Mouse (Mus musculus): ENCODE measurements around the gene Itih1. TPM values are rescaled to one million over a fixed set of nuclear protein-coding genes. Genes with fewer than 3 reads are reported as not detected.

Gene Itih1
- total RNA-seq (2012; rRNA removed), result 0.04 TPM in 1 of 2 replicates, not detected in the other

GRCm38 (mm10) chr14:30943038-30943437 is at the start of gene Itih1:
Itih1 (minus strand) TSS chr14:30943289.
- no peak within 1 kb of the TSS for H3K9ac ChIP-seq (ENCODE audit: insufficient read depth, low read depth, low read length, poor library complexity, severe bottlenecking)
- H3K27ac ChIP-seq (ENCODE audit: insufficient read depth, low read depth, low read length, poor library complexity, severe bottlenecking), result no peak within 1 kb of the TSS
- no peaks in the 10 kb centered on the region for H3K9me3 ChIP-seq (ENCODE audit: control insufficient read depth, insufficient read depth, low read depth, low read length)
- in situ Hi-C loops (cut with MboI; ENCODE audit: low sequenced_read_pairs in 2 of 2, unreplicated experiment in 2 of 2), result no loop called here
- DNase-seq (ENCODE audit: low read depth, low spot score), result no peak
- TF ChIP-seq CHD2 (IDR thresholded peaks at IDR 0.05; ENCODE audit: low read depth, low read length) (no peak), ZNF384 (IDR thresholded peaks at IDR 0.05; ENCODE audit: low read depth, low read length) (no peak), HCFC1 (IDR thresholded peaks at IDR 0.05; ENCODE audit: borderline replicate concordance, insufficient read depth, low read length) (no peak), MAFK (IDR thresholded peaks at IDR 0.05; ENCODE audit: insufficient read depth, low read depth, low read length) (no peak), ZC3H11A (IDR thresholded peaks at IDR 0.05; ENCODE audit: borderline replicate concordance, low read depth, low read length) (no peak)
- no peaks in the 10 kb centered on the region for H3K4me1 ChIP-seq (ENCODE audit: control insufficient read depth in 2 of 2, insufficient read depth in 2 of 2, low read length in 2 of 2, poor library complexity in 1 of 2)
- no peak within 1 kb of the TSS for H3K4me3 ChIP-seq (ENCODE audit: insufficient read depth in 1 of 2, low read depth in 1 of 2, low read length in 2 of 2, poor library complexity in 1 of 2, severe bottlenecking in 1 of 2)
- H3K36me3 ChIP-seq (ENCODE audit: control insufficient read depth, insufficient read depth, low read length, poor library complexity, severe bottlenecking), result no peaks in the 10 kb centered on the region

DNA sequence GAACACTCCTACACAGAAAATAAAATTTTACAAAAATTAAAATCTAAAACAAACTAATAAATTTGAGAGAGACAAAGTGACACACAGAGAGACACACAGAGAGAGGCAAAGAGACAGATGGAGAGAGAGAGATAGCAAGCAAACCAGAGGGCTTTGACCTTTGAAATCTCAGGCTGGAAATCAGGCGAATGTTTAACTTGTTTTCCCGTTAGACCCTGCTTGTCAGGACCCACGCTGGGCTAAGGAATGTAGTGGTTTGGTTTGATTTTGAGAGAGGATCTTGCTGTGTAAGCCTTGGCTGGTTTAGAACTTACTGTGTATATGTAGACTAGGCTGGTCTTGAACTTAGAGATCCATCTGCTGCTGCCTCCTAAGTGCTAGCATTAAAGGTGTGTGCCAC is 33.1 kb upstream of the Itih1 start:
- Histone ChIP-seq H3K9ac (ENCODE audit: insufficient read depth, low read depth, low read length, poor library complexity, severe bottlenecking) (no peak overlapping the region), H3K36me3 (ENCODE audit: control insufficient read depth, insufficient read depth, low read length, poor library complexity, severe bottlenecking) (no peaks in the 10 kb centered on the region), H3K4me3 (ENCODE audit: insufficient read depth in 1 of 2, low read depth in 1 of 2, low read length in 2 of 2, poor library complexity in 1 of 2, severe bottlenecking in 1 of 2) (no peak overlapping the region), H3K27ac (ENCODE audit: insufficient read depth, low read depth, low read length, poor library complexity, severe bottlenecking) (no peak overlapping the region), H3K9me3 (ENCODE audit: control insufficient read depth, insufficient read depth, low read depth, low read length) (no peaks in the 10 kb centered on the region), H3K4me1 (ENCODE audit: control insufficient read depth in 2 of 2, insufficient read depth in 2 of 2, low read length in 2 of 2, poor library complexity in 1 of 2) (no peaks in the 10 kb centered on the region)
- TF ChIP-seq CHD2 (IDR thresholded peaks at IDR 0.05; ENCODE audit: low read depth, low read length), result no peak
- TF ChIP-seq ZNF384 (IDR thresholded peaks at IDR 0.05; ENCODE audit: low read depth, low read length), result no peak
- TF ChIP-seq HCFC1 (IDR thresholded peaks at IDR 0.05; ENCODE audit: borderline replicate concordance, insufficient read depth, low read length), result no peak
- no peak for TF ChIP-seq MAFK (IDR thresholded peaks at IDR 0.05; ENCODE audit: insufficient read depth, low read depth, low read length)
- TF ChIP-seq ZC3H11A (IDR thresholded peaks at IDR 0.05; ENCODE audit: borderline replicate concordance, low read depth, low read length), result no peak
- in situ Hi-C loops (cut with MboI; ENCODE audit: low sequenced_read_pairs in 2 of 2, unreplicated experiment in 2 of 2), result no loop called here
- no peak for DNase-seq (ENCODE audit: low read depth, low spot score)

GRCm38 (mm10) chr14:30974204-30974603 is 31.1 kb upstream of the Itih1 start:
- Histone ChIP-seq H3K4me1 (ENCODE audit: control insufficient read depth in 2 of 2, insufficient read depth in 2 of 2, low read length in 2 of 2, poor library complexity in 1 of 2) (no peaks in the 10 kb centered on the region), H3K9me3 (ENCODE audit: control insufficient read depth, insufficient read depth, low read depth, low read length) (no peaks in the 10 kb centered on the region), H3K4me3 (ENCODE audit: insufficient read depth in 1 of 2, low read depth in 1 of 2, low read length in 2 of 2, poor library complexity in 1 of 2, severe bottlenecking in 1 of 2) (no peak overlapping the region), H3K27ac (ENCODE audit: insufficient read depth, low read depth, low read length, poor library complexity, severe bottlenecking) (no peak overlapping the region), H3K36me3 (ENCODE audit: control insufficient read depth, insufficient read depth, low read length, poor library complexity, severe bottlenecking) (no peaks in the 10 kb centered on the region), H3K9ac (ENCODE audit: insufficient read depth, low read depth, low read length, poor library complexity, severe bottlenecking) (no peak overlapping the region)
- in situ Hi-C loops (cut with MboI; ENCODE audit: low sequenced_read_pairs in 2 of 2, unreplicated experiment in 2 of 2), result no loop called here
- DNase-seq (ENCODE audit: low read depth, low spot score), result no peak
- TF ChIP-seq MAFK (IDR thresholded peaks at IDR 0.05; ENCODE audit: insufficient read depth, low read depth, low read length), result peak; percentile 22; the same call in 1 of the 2 replicates
- TF ChIP-seq CHD2 (IDR thresholded peaks at IDR 0.05; ENCODE audit: low read depth, low read length), result no peak

- Histone ChIP-seq H3K27ac (ENCODE audit: insufficient read depth, low read depth, low read length, poor library complexity, severe bottlenecking) (no peak overlapping the region), H3K9ac (ENCODE audit: insufficient read depth, low read depth, low read length, poor library complexity, severe bottlenecking) (no peak overlapping the region), H3K4me3 (ENCODE audit: insufficient read depth in 1 of 2, low read depth in 1 of 2, low read length in 2 of 2, poor library complexity in 1 of 2, severe bottlenecking in 1 of 2) (no peak overlapping the region), H3K36me3 (ENCODE audit: control insufficient read depth, insufficient read depth, low read length, poor library complexity, severe bottlenecking) (peaks cover 2% of the 10 kb centered on the region; the same call in 1 of the 2 replicates), H3K9me3 (ENCODE audit: control insufficient read depth, insufficient read depth, low read depth, low read length) (no peaks in the 10 kb centered on the region), H3K4me1 (ENCODE audit: control insufficient read depth in 2 of 2, insufficient read depth in 2 of 2, low read length in 2 of 2, poor library complexity in 1 of 2) (no peaks in the 10 kb centered on the region)
- in situ Hi-C loops (cut with MboI; ENCODE audit: low sequenced_read_pairs in 2 of 2, unreplicated experiment in 2 of 2), result no loop called here
- no peak for DNase-seq (ENCODE audit: low read depth, low spot score)
- no peak for TF ChIP-seq CHD2 (IDR thresholded peaks at IDR 0.05; ENCODE audit: low read depth, low read length)
Measured at GRCm38 (mm10) chr14:30960366-30960765, 17.3 kb upstream of the Itih1 start.

GRCm38 (mm10) chr14:30959031-30959430 is 15.9 kb upstream of the Itih1 start:
- no peak for DNase-seq (ENCODE audit: low read depth, low spot score)
- Histone ChIP-seq H3K4me1 (ENCODE audit: control insufficient read depth in 2 of 2, insufficient read depth in 2 of 2, low read length in 2 of 2, poor library complexity in 1 of 2) (no peaks in the 10 kb centered on the region), H3K27ac (ENCODE audit: insufficient read depth, low read depth, low read length, poor library complexity, severe bottlenecking) (no peak overlapping the region), H3K4me3 (ENCODE audit: insufficient read depth in 1 of 2, low read depth in 1 of 2, low read length in 2 of 2, poor library complexity in 1 of 2, severe bottlenecking in 1 of 2) (no peak overlapping the region), H3K9me3 (ENCODE audit: control insufficient read depth, insufficient read depth, low read depth, low read length) (no peaks in the 10 kb centered on the region), H3K36me3 (ENCODE audit: control insufficient read depth, insufficient read depth, low read length, poor library complexity, severe bottlenecking) (peaks cover 2% of the 10 kb centered on the region; the same call in 1 of the 2 replicates), H3K9ac (ENCODE audit: insufficient read depth, low read depth, low read length, poor library complexity, severe bottlenecking) (no peak overlapping the region)
- in situ Hi-C loops (cut with MboI; ENCODE audit: low sequenced_read_pairs in 2 of 2, unreplicated experiment in 2 of 2), result no loop called here
- no peak for TF ChIP-seq ZNF384 (IDR thresholded peaks at IDR 0.05; ENCODE audit: low read depth, low read length)
- TF ChIP-seq ZC3H11A (IDR thresholded peaks at IDR 0.05; ENCODE audit: borderline replicate concordance, low read depth, low read length), result no peak
- TF ChIP-seq MAFK (IDR thresholded peaks at IDR 0.05; ENCODE audit: insufficient read depth, low read depth, low read length), result no peak
- TF ChIP-seq HCFC1 (IDR thresholded peaks at IDR 0.05; ENCODE audit: borderline replicate concordance, insufficient read depth, low read length), result no peak
- no peak for TF ChIP-seq CHD2 (IDR thresholded peaks at IDR 0.05; ENCODE audit: low read depth, low read length)
